Mouse (Mus musculus): ENCODE measurements at regions not wholly inside any gene's neighbourhood (a gene's known extent, or its start where the extent isn't known, plus 50 kb on each side); places are given as distances from the start of the nearest gene placed in this dataset.

DNA sequence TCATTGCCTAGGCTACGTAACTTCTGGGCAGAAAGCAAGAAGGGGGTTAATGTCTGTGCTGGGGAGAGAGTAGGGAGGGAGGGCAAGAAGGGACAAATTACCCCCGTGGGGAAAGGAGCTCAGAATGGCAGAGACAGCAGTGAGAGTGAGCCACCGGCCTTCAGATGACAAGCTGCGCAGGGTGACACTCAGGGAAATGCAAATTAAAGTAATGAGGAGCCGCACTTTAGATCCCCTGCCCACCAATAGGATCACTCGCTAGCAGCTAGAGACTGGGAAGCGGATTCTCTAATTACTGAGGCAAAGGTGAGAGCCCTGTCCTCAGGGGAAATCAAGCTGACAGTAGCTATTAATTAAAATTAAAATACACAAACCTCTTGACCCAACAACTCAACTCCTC is 202.5 kb downstream of the Arhgef10l start:
- no peak for DNase-seq (ENCODE audit: low spot score)
- H3K27me3 ChIP-seq (ENCODE audit: control insufficient read depth, insufficient read depth, low read length) = no peaks in the 10 kb centered on the region

DNA sequence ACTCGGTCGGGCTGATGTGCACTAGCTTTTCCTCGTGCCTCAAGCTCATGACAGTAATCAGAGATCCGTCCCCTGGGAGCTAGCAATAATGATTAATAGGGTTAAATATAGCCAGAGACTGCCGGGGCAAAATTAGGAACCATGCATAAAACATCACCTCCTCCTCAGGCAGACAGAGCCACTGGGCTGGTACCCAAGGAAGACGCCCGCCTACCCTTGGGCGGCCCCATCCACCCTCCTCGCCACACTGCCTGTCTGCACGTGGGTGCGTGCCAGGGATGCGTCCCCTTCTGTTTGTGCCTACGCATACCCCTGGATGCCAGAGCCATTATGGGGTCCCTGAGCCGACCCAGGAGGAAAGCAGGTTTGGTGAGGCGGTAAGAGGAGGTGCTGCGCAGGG is 204.5 kb downstream of the Arhgef10l start:
- Histone ChIP-seq H3K4me2 (ENCODE audit: low read depth, severe bottlenecking) (no peak overlapping the region), H3K9me3 (ENCODE audit: control insufficient read depth, low read length) (no peaks in the 10 kb centered on the region), H3K4me3 (ENCODE audit: low read depth, low read length) (no peak overlapping the region), H3K27me3 (ENCODE audit: control insufficient read depth, insufficient read depth, low read length) (no peaks in the 10 kb centered on the region), H3K9ac (ENCODE audit: low read length) (no peak overlapping the region), H3K4me1 (ENCODE audit: control insufficient read depth, insufficient read depth, low read length) (no peaks in the 10 kb centered on the region), H3K27ac (replicated peaks; ENCODE audit: low read depth, low read length) (no peak overlapping the region), H3K36me3 (ENCODE audit: control insufficient read depth, insufficient read depth, low read length) (no peaks in the 10 kb centered on the region)
- ATAC-seq (ENCODE audit: insufficient number of reproducible peaks, low FRiP score, low TSS enrichment, low read depth) (no peak), DNase-seq (ENCODE audit: low spot score) (no peak)
- WGBS = 90% methylated on average over 16 of the region's 16 CpGs

More for the DNA sequence above, 202.5 kb downstream of the Arhgef10l start:
- no peak overlapping the region for H3K4me2 ChIP-seq (ENCODE audit: low read depth, severe bottlenecking)
- no peak overlapping the region for H3K9ac ChIP-seq (ENCODE audit: low read length)
- no peak overlapping the region for H3K27ac ChIP-seq (replicated peaks; ENCODE audit: low read depth, low read length)
- no peak for ATAC-seq (ENCODE audit: insufficient number of reproducible peaks, low FRiP score, low TSS enrichment, low read depth)
- no peaks in the 10 kb centered on the region for H3K9me3 ChIP-seq (ENCODE audit: control insufficient read depth, low read length)
- WGBS = 52% methylated on average over 7 of the region's 7 CpGs
- H3K4me3 ChIP-seq (ENCODE audit: low read depth, low read length) = no peak overlapping the region
- peaks cover 6% of the 10 kb centered on the region; the same call in 1 of the 2 replicates for H3K4me1 ChIP-seq (ENCODE audit: control insufficient read depth, insufficient read depth, low read length)
- no peaks in the 10 kb centered on the region for H3K36me3 ChIP-seq (ENCODE audit: control insufficient read depth, insufficient read depth, low read length)

DNA sequence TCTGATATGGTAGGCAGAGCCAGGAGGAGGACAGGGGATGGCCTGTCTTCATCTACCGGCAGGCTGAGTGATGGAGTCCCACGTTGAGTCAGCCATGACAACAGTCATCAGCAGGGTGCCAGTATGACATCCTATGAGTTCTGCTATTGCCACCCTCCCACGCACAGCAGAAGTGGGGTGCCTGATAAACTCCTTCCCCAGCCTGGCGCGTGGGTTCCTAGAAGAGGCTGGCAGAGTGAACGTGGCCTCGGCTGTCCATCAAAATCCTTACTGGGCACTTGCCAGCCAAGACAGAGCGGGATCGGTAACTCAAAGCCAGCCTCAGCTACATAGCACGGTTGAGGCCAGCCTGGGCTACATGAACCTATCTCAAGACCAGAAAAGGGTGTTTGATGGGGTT is 202.5 kb upstream of the Igsf21 start:
- DNase-seq (ENCODE audit: low spot score) (no peak), ATAC-seq (ENCODE audit: insufficient number of reproducible peaks, low FRiP score, low TSS enrichment, low read depth) (no peak)
- no peak overlapping the region for H3K4me2 ChIP-seq (ENCODE audit: low read depth, severe bottlenecking)
- no peak overlapping the region for H3K4me3 ChIP-seq (ENCODE audit: low read depth, low read length)
- 92% methylated on average over 10 of the region's 10 CpGs for WGBS
- H3K9me3 ChIP-seq (ENCODE audit: control insufficient read depth, low read length) = no peaks in the 10 kb centered on the region
- H3K9ac ChIP-seq (ENCODE audit: low read length) = no peak overlapping the region
- H3K4me1 ChIP-seq (ENCODE audit: control insufficient read depth, insufficient read depth, low read length) = no peaks in the 10 kb centered on the region
- H3K27me3 ChIP-seq (ENCODE audit: control insufficient read depth, insufficient read depth, low read length) = no peaks in the 10 kb centered on the region
- H3K27ac ChIP-seq (replicated peaks; ENCODE audit: low read depth, low read length) = no peak overlapping the region
- H3K36me3 ChIP-seq (ENCODE audit: control insufficient read depth, insufficient read depth, low read length) = no peaks in the 10 kb centered on the region

DNA sequence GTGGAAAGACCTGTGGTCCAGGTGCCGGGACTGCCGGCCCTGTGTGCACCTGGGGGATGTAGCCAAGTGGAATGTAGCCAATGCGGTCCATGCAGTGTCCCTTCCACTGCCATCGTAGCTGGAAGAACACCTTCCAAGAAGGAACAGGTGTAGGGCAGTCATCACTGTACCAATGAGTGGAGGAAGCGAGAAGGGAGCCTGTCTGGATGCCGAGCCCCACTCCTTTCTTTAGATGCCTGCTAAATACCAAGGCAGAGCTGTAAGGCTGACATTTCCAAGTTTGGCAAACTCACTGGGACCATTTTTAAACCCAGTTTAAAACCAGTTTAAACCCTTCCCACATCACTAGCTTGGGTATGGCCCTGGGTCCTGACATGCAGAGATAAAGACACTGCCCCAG is 199.9 kb upstream of the Igsf21 start:
- H3K9me3 ChIP-seq (ENCODE audit: control insufficient read depth, low read length) = no peaks in the 10 kb centered on the region
- H3K27me3 ChIP-seq (ENCODE audit: control insufficient read depth, insufficient read depth, low read length) = no peaks in the 10 kb centered on the region
- no peak overlapping the region for H3K27ac ChIP-seq (replicated peaks; ENCODE audit: low read depth, low read length)
- no peaks in the 10 kb centered on the region for H3K36me3 ChIP-seq (ENCODE audit: control insufficient read depth, insufficient read depth, low read length)
- H3K9ac ChIP-seq (ENCODE audit: low read length) = no peak overlapping the region
- 89% methylated on average over 6 of the region's 6 CpGs for WGBS
- DNase-seq (ENCODE audit: low spot score) (no peak), ATAC-seq (ENCODE audit: insufficient number of reproducible peaks, low FRiP score, low TSS enrichment, low read depth) (no peak)
- H3K4me1 ChIP-seq (ENCODE audit: control insufficient read depth, insufficient read depth, low read length) = no peaks in the 10 kb centered on the region
- no peak overlapping the region for H3K4me3 ChIP-seq (ENCODE audit: low read depth, low read length)
- H3K4me2 ChIP-seq (ENCODE audit: low read depth, severe bottlenecking) = no peak overlapping the region

DNA sequence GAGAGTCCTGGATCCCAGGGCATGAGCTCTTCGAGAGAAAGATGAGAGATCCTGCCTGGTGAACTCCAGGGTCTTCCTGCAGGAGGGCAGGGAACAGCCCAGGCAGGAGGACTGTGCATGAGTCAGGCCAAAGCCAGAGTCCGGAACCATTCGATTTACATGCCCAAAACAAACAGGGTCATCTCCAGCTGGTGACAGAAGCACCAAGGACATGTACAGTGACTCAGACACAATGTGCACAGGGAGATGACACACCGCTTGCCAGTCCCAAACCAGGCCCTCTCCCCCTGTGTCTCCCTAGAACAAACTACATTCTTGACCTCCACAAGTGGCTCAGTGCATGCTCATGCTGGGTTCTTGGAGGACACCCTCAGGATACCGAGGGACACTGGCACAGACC is 199.3 kb upstream of the Igsf21 start:
- Histone ChIP-seq H3K36me3 (ENCODE audit: control insufficient read depth, insufficient read depth, low read length) (no peaks in the 10 kb centered on the region), H3K4me1 (ENCODE audit: control insufficient read depth, insufficient read depth, low read length) (no peaks in the 10 kb centered on the region), H3K27me3 (ENCODE audit: control insufficient read depth, insufficient read depth, low read length) (no peaks in the 10 kb centered on the region), H3K4me2 (ENCODE audit: low read depth, severe bottlenecking) (no peak overlapping the region), H3K4me3 (ENCODE audit: low read depth, low read length) (no peak overlapping the region), H3K9ac (ENCODE audit: low read length) (no peak overlapping the region), H3K27ac (replicated peaks; ENCODE audit: low read depth, low read length) (no peak overlapping the region), H3K9me3 (ENCODE audit: control insufficient read depth, low read length) (no peaks in the 10 kb centered on the region)
- ATAC-seq (ENCODE audit: insufficient number of reproducible peaks, low FRiP score, low TSS enrichment, low read depth) (no peak), DNase-seq (ENCODE audit: low spot score) (no peak)
- 87% methylated on average over 5 of the region's 5 CpGs for WGBS

DNA sequence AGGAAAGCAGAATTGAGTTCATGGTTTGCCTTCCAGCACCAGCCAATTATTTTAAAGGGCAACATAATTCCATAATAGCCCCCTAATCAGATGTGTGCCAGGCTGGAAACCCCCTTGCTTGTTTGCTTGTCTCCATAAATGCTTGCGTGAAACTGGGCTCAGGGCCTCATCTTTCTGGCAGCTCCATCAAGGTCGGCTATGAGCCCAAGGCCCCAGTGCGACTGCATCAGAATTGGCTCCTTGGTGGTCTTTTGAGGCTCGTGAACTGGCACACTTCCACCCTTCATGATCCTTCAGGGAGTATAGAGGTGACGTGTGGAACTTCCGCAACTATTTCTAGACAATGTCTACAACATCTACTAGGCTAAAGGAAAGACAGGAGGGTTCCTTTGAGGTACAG is 196.6 kb upstream of the Igsf21 start:
- H3K4me1 ChIP-seq (ENCODE audit: control insufficient read depth, insufficient read depth, low read length) = no peaks in the 10 kb centered on the region
- no peak overlapping the region for H3K4me2 ChIP-seq (ENCODE audit: low read depth, severe bottlenecking)
- no peaks in the 10 kb centered on the region for H3K36me3 ChIP-seq (ENCODE audit: control insufficient read depth, insufficient read depth, low read length)
- H3K9me3 ChIP-seq (ENCODE audit: control insufficient read depth, low read length) = no peaks in the 10 kb centered on the region
- WGBS = 88% methylated on average over 6 of the region's 6 CpGs
- DNase-seq (ENCODE audit: low spot score) = no peak
- no peaks in the 10 kb centered on the region for H3K27me3 ChIP-seq (ENCODE audit: control insufficient read depth, insufficient read depth, low read length)
- H3K4me3 ChIP-seq (ENCODE audit: low read depth, low read length) = no peak overlapping the region
- H3K27ac ChIP-seq (replicated peaks; ENCODE audit: low read depth, low read length) = no peak overlapping the region
- H3K9ac ChIP-seq (ENCODE audit: low read length) = no peak overlapping the region
- ATAC-seq (ENCODE audit: insufficient number of reproducible peaks, low FRiP score, low TSS enrichment, low read depth) = no peak

DNA sequence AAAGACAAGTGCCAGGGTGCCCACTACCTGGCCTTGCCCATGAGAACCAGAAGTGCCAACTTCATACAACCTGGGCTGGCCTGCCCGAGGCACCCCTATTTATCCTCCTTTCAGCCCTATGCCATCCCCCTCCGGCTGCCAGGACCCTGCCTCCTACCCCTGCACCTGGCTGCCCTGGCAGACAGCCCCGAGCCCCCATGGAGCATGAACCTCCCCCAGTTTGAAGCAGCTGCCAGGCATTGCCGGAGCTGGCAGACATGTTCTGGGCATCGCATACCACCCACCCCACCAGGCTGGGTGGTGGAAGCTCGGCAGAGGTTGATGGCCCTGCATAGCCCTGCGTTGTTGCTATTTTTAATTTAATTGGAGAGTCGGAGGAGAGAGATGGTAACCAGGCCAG is 195.2 kb upstream of the Igsf21 start:
- Histone ChIP-seq H3K9me3 (ENCODE audit: control insufficient read depth, low read length) (no peaks in the 10 kb centered on the region), H3K4me3 (ENCODE audit: low read depth, low read length) (no peak overlapping the region), H3K9ac (ENCODE audit: low read length) (no peak overlapping the region), H3K27me3 (ENCODE audit: control insufficient read depth, insufficient read depth, low read length) (no peaks in the 10 kb centered on the region), H3K27ac (replicated peaks; ENCODE audit: low read depth, low read length) (no peak overlapping the region), H3K4me1 (ENCODE audit: control insufficient read depth, insufficient read depth, low read length) (no peaks in the 10 kb centered on the region), H3K36me3 (ENCODE audit: control insufficient read depth, insufficient read depth, low read length) (no peaks in the 10 kb centered on the region), H3K4me2 (ENCODE audit: low read depth, severe bottlenecking) (no peak overlapping the region)
- WGBS = 85% methylated on average over 8 of the region's 8 CpGs
- ATAC-seq (ENCODE audit: insufficient number of reproducible peaks, low FRiP score, low TSS enrichment, low read depth) = no peak
- DNase-seq (ENCODE audit: low spot score) = no peak

DNA sequence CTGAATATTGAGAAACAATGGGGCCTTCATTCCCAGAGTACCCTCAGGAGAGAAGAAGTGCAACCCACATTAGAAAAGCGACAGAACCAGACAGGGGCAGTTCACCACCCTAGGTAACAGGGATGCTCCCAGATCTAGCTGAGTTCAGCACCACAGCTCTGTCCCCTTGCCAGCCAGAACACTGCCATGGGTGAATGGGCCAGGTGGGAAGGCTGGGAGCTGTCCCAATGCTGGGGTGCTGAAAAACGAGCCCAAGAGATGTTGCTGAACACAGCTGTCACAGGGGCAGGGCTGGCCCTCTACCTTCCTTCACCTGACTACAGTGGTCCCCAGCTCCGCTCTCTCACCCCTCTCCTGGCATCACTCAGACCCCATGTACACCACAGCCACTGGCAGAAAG is 193.3 kb upstream of the Igsf21 start:
- Histone ChIP-seq H3K9me3 (ENCODE audit: control insufficient read depth, low read length) (no peaks in the 10 kb centered on the region), H3K27me3 (ENCODE audit: control insufficient read depth, insufficient read depth, low read length) (no peaks in the 10 kb centered on the region), H3K36me3 (ENCODE audit: control insufficient read depth, insufficient read depth, low read length) (no peaks in the 10 kb centered on the region), H3K4me1 (ENCODE audit: control insufficient read depth, insufficient read depth, low read length) (no peaks in the 10 kb centered on the region), H3K4me3 (ENCODE audit: low read depth, low read length) (no peak overlapping the region), H3K4me2 (ENCODE audit: low read depth, severe bottlenecking) (no peak overlapping the region), H3K9ac (ENCODE audit: low read length) (no peak overlapping the region), H3K27ac (replicated peaks; ENCODE audit: low read depth, low read length) (no peak overlapping the region)
- 8% methylated on average over 3 of the region's 3 CpGs for WGBS
- no peak for ATAC-seq (ENCODE audit: insufficient number of reproducible peaks, low FRiP score, low TSS enrichment, low read depth)
- DNase-seq (ENCODE audit: low spot score) = peak; percentile 91

DNA sequence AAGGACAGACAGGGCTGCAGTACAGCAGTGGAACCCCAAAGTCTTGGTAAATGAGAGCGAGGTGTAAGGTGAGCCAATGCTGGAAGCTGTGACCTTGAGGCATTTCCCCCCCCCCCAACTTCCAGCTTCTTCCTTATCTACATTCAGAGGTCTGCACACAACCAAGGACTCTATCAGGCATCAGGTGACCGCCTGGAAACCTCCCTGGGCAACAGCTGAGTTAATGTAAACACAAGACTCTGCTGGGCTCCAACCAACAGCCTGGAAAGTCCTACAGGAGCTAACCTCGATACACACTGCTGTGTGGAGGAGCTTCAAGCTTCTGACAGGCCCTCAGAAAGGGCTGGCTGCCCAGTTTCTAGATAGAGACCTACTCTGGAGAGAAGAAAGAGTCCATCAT is 189.4 kb upstream of the Igsf21 start:
- Histone ChIP-seq H3K9ac (ENCODE audit: low read length) (no peak overlapping the region), H3K4me2 (ENCODE audit: low read depth, severe bottlenecking) (no peak overlapping the region), H3K36me3 (ENCODE audit: control insufficient read depth, insufficient read depth, low read length) (no peaks in the 10 kb centered on the region), H3K27me3 (ENCODE audit: control insufficient read depth, insufficient read depth, low read length) (no peaks in the 10 kb centered on the region), H3K27ac (replicated peaks; ENCODE audit: low read depth, low read length) (no peak overlapping the region), H3K4me3 (ENCODE audit: low read depth, low read length) (no peak overlapping the region), H3K4me1 (ENCODE audit: control insufficient read depth, insufficient read depth, low read length) (no peaks in the 10 kb centered on the region), H3K9me3 (ENCODE audit: control insufficient read depth, low read length) (no peaks in the 10 kb centered on the region)
- ATAC-seq (ENCODE audit: insufficient number of reproducible peaks, low FRiP score, low TSS enrichment, low read depth) = no peak
- 49% methylated on average over 3 of the region's 3 CpGs for WGBS
- DNase-seq (ENCODE audit: low spot score) = no peak

Data from limb, embryonic 11.5 days (tissue).